Comparison of ENCODE assay signal across 8 mouse cellular contexts in the genomic region with DNA sequence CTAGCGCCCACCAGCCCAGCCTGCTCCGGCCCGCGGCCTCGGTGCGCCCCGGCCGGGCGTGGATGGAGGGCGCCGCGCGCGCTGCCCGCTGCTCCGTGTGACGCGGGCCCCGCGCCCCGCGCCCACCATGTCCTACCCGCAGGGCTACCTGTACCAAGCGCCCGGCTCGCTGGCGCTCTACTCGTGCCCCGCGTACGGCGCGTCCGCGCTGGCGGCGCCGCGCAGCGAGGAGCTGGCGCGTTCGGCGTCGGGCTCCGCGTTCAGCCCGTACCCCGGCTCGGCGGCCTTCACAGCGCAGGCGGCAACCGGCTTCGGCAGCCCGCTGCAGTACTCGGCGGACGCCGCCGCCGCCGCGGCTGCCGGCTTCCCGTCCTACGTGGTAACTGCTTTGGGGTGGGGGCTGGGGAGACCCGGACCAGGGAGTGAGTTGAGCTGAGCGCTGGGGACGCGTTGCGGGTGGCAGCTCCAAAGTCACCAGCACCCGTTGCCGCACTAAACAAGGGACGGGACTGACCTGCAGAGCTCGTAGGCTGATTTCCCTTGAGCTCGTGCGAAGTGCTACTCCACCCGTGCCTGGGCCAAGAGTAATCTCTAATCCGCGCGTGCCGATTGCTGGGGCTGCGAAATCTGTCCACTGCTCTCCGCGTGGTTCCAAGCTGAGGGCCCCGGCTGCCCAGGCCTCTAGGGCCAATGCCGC. TPM values are rescaled to one million over a fixed set of nuclear protein-coding genes. Genes with fewer than 3 reads are reported as not detected.
DNase-seq lines count a peak whose midpoint lies in the region; ATAC-seq and TF ChIP-seq lines count a peak whose summit lies in the region.

No protein-coding gene starts in this region.

- peaks cover 78% of the 10 kb centered on the region for H3K27me3 ChIP-seq in embryonic facial prominence, embryonic 12.5 days
- H3K27me3 ChIP-seq in hindbrain, embryonic 15.5 days = peaks cover 32% of the 10 kb centered on the region
- peaks cover 14% of the 10 kb centered on the region for H3K27me3 ChIP-seq in midbrain, embryonic 14.5 days (ENCODE audit: control insufficient read depth, insufficient read depth, low read length)

- no peak for TF ChIP-seq CTCF in left cerebral cortex, adult 2 months (IDR thresholded peaks at IDR 0.05)

- ATAC-seq in embryonic facial prominence, embryonic 12.5 days (ENCODE audit: insufficient number of reproducible peaks, insufficient read depth, low FRiP score, low TSS enrichment) = peak; percentile 78; the same call in 1 of the 2 replicates
- ATAC-seq in hindbrain, embryonic 15.5 days (ENCODE audit: low FRiP score, low read depth) = 0 out of 2 replicates have a peak, but pooled peaks have one; percentile 1
- peak; percentile 1 for ATAC-seq in midbrain, embryonic 14.5 days (ENCODE audit: low FRiP score, low TSS enrichment)

- H3K9ac ChIP-seq in embryonic facial prominence, embryonic 12.5 days = peak overlapping the region; percentile 59
- H3K9ac ChIP-seq in hindbrain, embryonic 15.5 days = peak overlapping the region; percentile 88
- H3K9ac ChIP-seq in midbrain, embryonic 14.5 days (replicated peaks; ENCODE audit: low read length) = peak overlapping the region; percentile 92

- H3K4me2 ChIP-seq in embryonic facial prominence, embryonic 12.5 days (replicated peaks) = peak overlapping the region; percentile 97
- peak overlapping the region; percentile 77 for H3K4me2 ChIP-seq in hindbrain, embryonic 15.5 days
- peak overlapping the region; percentile 79 for H3K4me2 ChIP-seq in midbrain, embryonic 14.5 days (ENCODE audit: low read length)

- no peaks in the 10 kb centered on the region for H3K36me3 ChIP-seq in embryonic facial prominence, embryonic 12.5 days
- H3K36me3 ChIP-seq in hindbrain, embryonic 15.5 days = no peaks in the 10 kb centered on the region
- H3K36me3 ChIP-seq in midbrain, embryonic 14.5 days (ENCODE audit: control insufficient read depth, insufficient read depth, low read length) = peaks cover 28% of the 10 kb centered on the region

- 0 out of 2 replicates have a peak overlapping the region, but pooled peaks have one; percentile 54 for H3K27ac ChIP-seq in embryonic facial prominence, embryonic 12.5 days
- peak overlapping the region; percentile 89 for H3K27ac ChIP-seq in hindbrain, embryonic 15.5 days (replicated peaks)
- H3K27ac ChIP-seq in midbrain, embryonic 14.5 days (replicated peaks; ENCODE audit: low read depth, low read length) = peak overlapping the region; percentile 94
- H3K27ac ChIP-seq in left cerebral cortex, adult 2 months = no peak overlapping the region

- under 1% methylated on average over 79 of the region's 88 CpGs for WGBS in embryonic facial prominence, embryonic 12.5 days
- under 1% methylated on average over 75 of the region's 88 CpGs for WGBS in hindbrain, embryonic 15.5 days
- under 1% methylated on average over 87 of the region's 88 CpGs for WGBS in midbrain, embryonic 14.5 days

- H3K4me1 ChIP-seq in embryonic facial prominence, embryonic 12.5 days = peaks cover 12% of the 10 kb centered on the region; the same call in 1 of the 2 replicates
- H3K4me1 ChIP-seq in hindbrain, embryonic 15.5 days (replicated peaks) = peaks cover 38% of the 10 kb centered on the region
- peaks cover 29% of the 10 kb centered on the region for H3K4me1 ChIP-seq in midbrain, embryonic 14.5 days (ENCODE audit: control insufficient read depth, insufficient read depth, low read length)

- peak overlapping the region; percentile 56 for H3K4me3 ChIP-seq in embryonic facial prominence, embryonic 12.5 days
- peak overlapping the region; percentile 69 for H3K4me3 ChIP-seq in hindbrain, embryonic 15.5 days
- peak overlapping the region; percentile 75 for H3K4me3 ChIP-seq in midbrain, embryonic 14.5 days (replicated peaks; ENCODE audit: low read depth, low read length)
- no peak overlapping the region for H3K4me3 ChIP-seq in left cerebral cortex, adult 2 months

- peak; percentile 43 for DNase-seq in left cerebral cortex, postnatal 4 days
- no peak for DNase-seq in left cerebral cortex, adult 11 months (ENCODE audit: low spot score)
- peak; percentile 81 for DNase-seq in midbrain, embryonic 14.5 days
- no peak for DNase-seq in spleen, adult 12 weeks (ENCODE audit: low spot score)
- no peak for DNase-seq in adrenal gland, postnatal 14 days
- no peak for DNase-seq in left cerebral cortex, adult 2 months (ENCODE audit: extremely low spot score in 1 of 2, low spot score in 2 of 2)

- intact Hi-C loops in left cerebral cortex, postnatal 4 days (cut with DNase I) = loop anchor here (10.0 kb wide), 1 partner anchor 1524 kb away; no protein-coding TSS in a partner anchor
- intact Hi-C loops in left cerebral cortex, adult 2 months (cut with DNase I) = loop anchor here (5.0 to 10.0 kb wide), 2 partner anchors 332 to 1524 kb away; no protein-coding TSS in a partner anchor

- H3K9me3 ChIP-seq in embryonic facial prominence, embryonic 12.5 days = no peaks in the 10 kb centered on the region
- no peaks in the 10 kb centered on the region for H3K9me3 ChIP-seq in hindbrain, embryonic 15.5 days
- no peaks in the 10 kb centered on the region for H3K9me3 ChIP-seq in midbrain, embryonic 14.5 days (ENCODE audit: control insufficient read depth, low read length)

RNA-seq across cellular contexts. Expression of a gene that starts 0.5 kb away (rescaled TPM):
- under 1 TPM; 0.18 to 0.70 TPM for total RNA-seq in left cerebral cortex, postnatal 4 days (2021)
- polyA plus RNA-seq in embryonic facial prominence, embryonic 12.5 days (2016; fragmentation: Nextera tagmentation; extraction: Ambion mirVana) = 10.0 and 14.1 TPM in 2 replicates
- polyA plus RNA-seq in hindbrain, embryonic 15.5 days (2015; fragmentation: Nextera tagmentation; extraction: Ambion mirVana) = 34.6 and 37.3 TPM in 2 replicates
- 57.1 and 64.8 TPM in 2 replicates for polyA plus RNA-seq in midbrain, embryonic 14.5 days (2014; fragmentation: Nextera tagmentation; extraction: Ambion mirVana)
- total RNA-seq in adrenal gland, postnatal 14 days (2021) = 0.41 and 0.45 TPM in 2 replicates
- not detected for total RNA-seq in left cerebral cortex, adult 2 months (2021)

Comparison
In these comparisons a context has a peak if more than half of its experiments do, and no peak if none do; other contexts are left out.
1. DNase-seq: peak in left cerebral cortex, postnatal 4 days (single experiment) and midbrain, embryonic 14.5 days (single experiment); none in left cerebral cortex, adult 11 months (single experiment), spleen, adult 12 weeks (single experiment), adrenal gland, postnatal 14 days (single experiment) and left cerebral cortex, adult 2 months (0 of 2).
2. ATAC-seq: peak in every context shown above with its lines; median percentile 78 in embryonic facial prominence, embryonic 12.5 days; 1 in hindbrain, embryonic 15.5 days; 1 in midbrain, embryonic 14.5 days.
3. Peak in every context shown above with its lines, with median percentiles within 50 percentile points of each other: H3K4me2 ChIP-seq and H3K9ac ChIP-seq.